8 mouse cellular contexts compared by ENCODE assay signal in genomic region chr9:107709096-107709696, GRCm38 (mm10). TPM values are rescaled to one million over a fixed set of nuclear protein-coding genes. Genes with fewer than 3 reads are reported as not detected.
DNase-seq lines count a peak whose midpoint lies in the region; ATAC-seq lines count a peak whose summit lies in the region.

No protein-coding gene starts in this region.

- under 1% methylated on average over 50 of the region's 55 CpGs for WGBS in lung, embryonic 16.5 days
- WGBS in embryonic facial prominence, embryonic 10.5 days, result under 1% methylated on average over 55 of the region's 55 CpGs
- WGBS in hindbrain, embryonic 11.5 days, result 1% methylated on average over 53 of the region's 55 CpGs
- WGBS in midbrain, embryonic 13.5 days, result under 1% methylated on average over 55 of the region's 55 CpGs

- peak; percentile 3 for ATAC-seq in lung, embryonic 16.5 days (ENCODE audit: low read depth)
- peak; percentile 14; the same call in 1 of the 2 replicates for ATAC-seq in hindbrain, embryonic 11.5 days (ENCODE audit: low FRiP score)
- no peak; the same call in 1 of the 2 replicates for ATAC-seq in midbrain, embryonic 13.5 days

- H3K36me3 ChIP-seq in lung, embryonic 16.5 days (ENCODE audit: control insufficient read depth, insufficient read depth, low read length), result no peaks in the 10 kb centered on the region
- H3K36me3 ChIP-seq in embryonic facial prominence, embryonic 10.5 days (replicated peaks), result peaks cover 19% of the 10 kb centered on the region
- H3K36me3 ChIP-seq in hindbrain, embryonic 11.5 days (ENCODE audit: control insufficient read depth, insufficient read depth, low read length), result no peaks in the 10 kb centered on the region; the same call in 1 of the 2 replicates
- peaks cover 13% of the 10 kb centered on the region for H3K36me3 ChIP-seq in midbrain, embryonic 13.5 days

- peak overlapping the region; percentile 69 for H3K4me3 ChIP-seq in lung, embryonic 16.5 days (ENCODE audit: low read length)
- peak overlapping the region; percentile 90 for H3K4me3 ChIP-seq in embryonic facial prominence, embryonic 10.5 days
- H3K4me3 ChIP-seq in hindbrain, embryonic 11.5 days (ENCODE audit: low read depth, low read length), result peak overlapping the region; percentile 77
- H3K4me3 ChIP-seq in midbrain, embryonic 13.5 days (replicated peaks), result peak overlapping the region; percentile 88

- H3K9me3 ChIP-seq in lung, embryonic 16.5 days (ENCODE audit: control insufficient read depth, low read length), result no peaks in the 10 kb centered on the region
- H3K9me3 ChIP-seq in embryonic facial prominence, embryonic 10.5 days, result no peaks in the 10 kb centered on the region
- no peaks in the 10 kb centered on the region for H3K9me3 ChIP-seq in hindbrain, embryonic 11.5 days (ENCODE audit: control insufficient read depth, low read length)
- no peaks in the 10 kb centered on the region for H3K9me3 ChIP-seq in midbrain, embryonic 13.5 days

- peak overlapping the region; percentile 91 for H3K27ac ChIP-seq in lung, embryonic 16.5 days (ENCODE audit: low read length)
- H3K27ac ChIP-seq in embryonic facial prominence, embryonic 10.5 days (replicated peaks), result peak overlapping the region; percentile 95
- H3K27ac ChIP-seq in hindbrain, embryonic 11.5 days (ENCODE audit: low read depth, low read length), result peak overlapping the region; percentile 91
- peak overlapping the region; percentile 94 for H3K27ac ChIP-seq in midbrain, embryonic 13.5 days

- H3K4me2 ChIP-seq in lung, embryonic 16.5 days (ENCODE audit: low read depth, low read length), result peak overlapping the region; percentile 93
- H3K4me2 ChIP-seq in hindbrain, embryonic 11.5 days (replicated peaks; ENCODE audit: low read depth, low read length), result peak overlapping the region; percentile 97
- H3K4me2 ChIP-seq in midbrain, embryonic 13.5 days (replicated peaks), result peak overlapping the region; percentile 89

- no peaks in the 10 kb centered on the region; the same call in 1 of the 2 replicates for H3K27me3 ChIP-seq in lung, embryonic 16.5 days (ENCODE audit: control insufficient read depth, insufficient read depth, low read depth, low read length)
- H3K27me3 ChIP-seq in embryonic facial prominence, embryonic 10.5 days (replicated peaks; ENCODE audit: low read depth, poor library complexity, severe bottlenecking), result peaks cover 53% of the 10 kb centered on the region
- H3K27me3 ChIP-seq in hindbrain, embryonic 11.5 days (ENCODE audit: control insufficient read depth, insufficient read depth, low read length), result peaks cover 28% of the 10 kb centered on the region
- H3K27me3 ChIP-seq in midbrain, embryonic 13.5 days, result 0 out of 2 replicates have a peak, but pooled peaks cover 6% of the 10 kb centered on the region

- no peak for DNase-seq in lung, postnatal 4 days
- no peak for DNase-seq in embryonic facial prominence, embryonic 10.5 days (ENCODE audit: low spot score)
- DNase-seq in hindbrain, embryonic 11.5 days (ENCODE audit: low spot score), result no peak
- no peak for DNase-seq in layer of hippocampus, postnatal 14 days (ENCODE audit: low spot score in 2 of 2)
- no peak for DNase-seq in frontal cortex, postnatal 25 days (ENCODE audit: low spot score in 2 of 2)
- DNase-seq in gastrocnemius, postnatal 10 days, result no peak

- peak overlapping the region; percentile 87 for H3K9ac ChIP-seq in lung, embryonic 16.5 days (ENCODE audit: low read length)
- H3K9ac ChIP-seq in hindbrain, embryonic 11.5 days (ENCODE audit: low read depth, low read length), result peak overlapping the region; percentile 88
- H3K9ac ChIP-seq in midbrain, embryonic 13.5 days (replicated peaks), result peak overlapping the region; percentile 98

- H3K4me1 ChIP-seq in lung, embryonic 16.5 days (replicated peaks; ENCODE audit: control insufficient read depth, insufficient read depth, low read length), result peaks cover 54% of the 10 kb centered on the region
- H3K4me1 ChIP-seq in embryonic facial prominence, embryonic 10.5 days, result peaks cover 76% of the 10 kb centered on the region
- H3K4me1 ChIP-seq in hindbrain, embryonic 11.5 days (replicated peaks; ENCODE audit: control insufficient read depth, insufficient read depth, low read length), result peaks cover 23% of the 10 kb centered on the region
- H3K4me1 ChIP-seq in midbrain, embryonic 13.5 days (replicated peaks), result peaks cover 57% of the 10 kb centered on the region

RNA-seq across cellular contexts. Expression of gene Sema3f, which starts 1.1 kb away (rescaled TPM):
- 10.4 and 11.8 TPM in 2 replicates for polyA plus RNA-seq in lung, embryonic 16.5 days (2015; fragmentation: Nextera tagmentation; extraction: Ambion mirVana)
- 13.2 and 21.4 TPM in 2 replicates for polyA plus RNA-seq in embryonic facial prominence, embryonic 10.5 days (2016; fragmentation: Nextera tagmentation; extraction: Ambion mirVana)
- polyA plus RNA-seq in hindbrain, embryonic 11.5 days (2014; fragmentation: Nextera tagmentation; extraction: Ambion mirVana), result 10.7 and 12.0 TPM in 2 replicates
- polyA plus RNA-seq in midbrain, embryonic 13.5 days (2015; fragmentation: Nextera tagmentation; extraction: Ambion mirVana), result 18.9 and 24.6 TPM in 2 replicates
- total RNA-seq in layer of hippocampus, postnatal 14 days (2021), result 1 to 10 TPM; 4.3 to 4.8 TPM
- 10 to 100 TPM; 11.9 to 18.0 TPM for total RNA-seq in gastrocnemius, postnatal 10 days (2021)

RNA-seq across cellular contexts. Expression of gene Gnat1, which starts 29.7 kb away (rescaled TPM):
- polyA plus RNA-seq in lung, embryonic 16.5 days (2015; fragmentation: Nextera tagmentation; extraction: Ambion mirVana), result 0.65 and 1.2 TPM in 2 replicates
- 3.4 and 4.3 TPM in 2 replicates for polyA plus RNA-seq in embryonic facial prominence, embryonic 10.5 days (2016; fragmentation: Nextera tagmentation; extraction: Ambion mirVana)
- polyA plus RNA-seq in hindbrain, embryonic 11.5 days (2014; fragmentation: Nextera tagmentation; extraction: Ambion mirVana), result 0.84 and 1.2 TPM in 2 replicates
- polyA plus RNA-seq in midbrain, embryonic 13.5 days (2015; fragmentation: Nextera tagmentation; extraction: Ambion mirVana), result 2.4 and 2.7 TPM in 2 replicates
- under 1 TPM in 1 of 2 experiments, not detected in 1; 0.60 TPM for total RNA-seq in layer of hippocampus, postnatal 14 days (2021)
- total RNA-seq in gastrocnemius, postnatal 10 days (2021), result not detected

RNA-seq across cellular contexts. Expression of gene Slc38a3, which starts 39.9 kb away (rescaled TPM):
- polyA plus RNA-seq in lung, embryonic 16.5 days (2015; fragmentation: Nextera tagmentation; extraction: Ambion mirVana), result 4.5 and 5.4 TPM in 2 replicates
- 5.6 and 6.6 TPM in 2 replicates for polyA plus RNA-seq in embryonic facial prominence, embryonic 10.5 days (2016; fragmentation: Nextera tagmentation; extraction: Ambion mirVana)
- polyA plus RNA-seq in hindbrain, embryonic 11.5 days (2014; fragmentation: Nextera tagmentation; extraction: Ambion mirVana), result 8.0 and 9.8 TPM in 2 replicates
- polyA plus RNA-seq in midbrain, embryonic 13.5 days (2015; fragmentation: Nextera tagmentation; extraction: Ambion mirVana), result 18.7 and 22.0 TPM in 2 replicates
- total RNA-seq in layer of hippocampus, postnatal 14 days (2021), result 10 to 100 TPM; 83.3 to 98.4 TPM
- total RNA-seq in gastrocnemius, postnatal 10 days (2021), result 10 to 100 TPM; 17.6 to 20.4 TPM
